Mouse (Mus musculus): ENCODE results near the gene Ccdc22. TPM values are rescaled to one million over a fixed set of nuclear protein-coding genes. Genes with fewer than 3 reads are reported as not detected.

Ccdc22 gene
- total and polyA plus RNA-seq, 3 experiments, result 23.9 to 32.4 (median 26.0) TPM

DNA sequence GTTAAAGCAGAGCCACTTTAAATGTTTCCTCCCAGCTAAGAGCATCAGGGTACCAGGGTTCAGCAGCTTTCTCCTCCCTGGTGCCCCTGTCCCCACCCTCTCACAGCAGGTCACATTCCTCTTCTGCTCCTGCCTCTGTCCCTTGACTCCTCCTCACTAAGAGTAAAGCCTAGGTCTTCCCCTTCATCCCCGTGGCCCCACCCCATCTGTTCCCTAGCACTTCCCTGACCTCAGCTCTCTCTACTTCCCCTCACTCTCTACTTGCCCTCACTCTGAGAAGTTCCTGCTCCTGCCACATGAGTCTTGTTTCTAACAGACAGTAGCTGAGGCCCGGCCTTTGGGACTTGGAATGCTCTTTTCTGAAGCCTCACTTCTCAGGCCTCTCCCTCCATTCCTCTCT lies 42.2 kb downstream of the Ccdc22 start:
- no peak for TF ChIP-seq MXI1 (IDR thresholded peaks at IDR 0.05; ENCODE audit: low read depth, low read length)
- TF ChIP-seq SMC3 (IDR thresholded peaks at IDR 0.05; ENCODE audit: low read depth, low read length), result no peak
- no peak for TF ChIP-seq ZKSCAN1 (IDR thresholded peaks at IDR 0.05; ENCODE audit: borderline replicate concordance, low read depth, low read length)
- TF ChIP-seq ZC3H11A (IDR thresholded peaks at IDR 0.05; ENCODE audit: low read depth, low read length), result no peak
- TF ChIP-seq MAZ (IDR thresholded peaks at IDR 0.05; ENCODE audit: low read depth, low read length), result no peak
- TF ChIP-seq ELF1 (IDR thresholded peaks at IDR 0.05; ENCODE audit: low read depth, low read length), result no peak
- no peak for TF ChIP-seq NELFE (IDR thresholded peaks at IDR 0.05; ENCODE audit: low read depth, low read length)
- no peak for TF ChIP-seq E2F4 (IDR thresholded peaks at IDR 0.05; ENCODE audit: insufficient replicate concordance, low read depth, low read length)
- no peak for TF ChIP-seq POLR2A (IDR thresholded peaks at IDR 0.05; ENCODE audit: low read depth, low read length)
- no peak for TF ChIP-seq USF1 (IDR thresholded peaks at IDR 0.05; ENCODE audit: low read depth, low read length)
- TF ChIP-seq EP300 (IDR thresholded peaks at IDR 0.05; ENCODE audit: low read length), result no peak
- Histone ChIP-seq H3K9me3 (replicated peaks; ENCODE audit: low read length) (no peaks in the 10 kb centered on the region), H3K4me2 (ENCODE audit: insufficient read depth, low read depth, poor library complexity, severe bottlenecking) (no peak overlapping the region), H3K36me3 (replicated peaks in 1 of 2; ENCODE audit: control insufficient read depth in 1 of 2, insufficient read depth in 1 of 2, low read length in 1 of 2) (no peaks in the 10 kb centered on the region), H3K4me1 (ENCODE audit: control insufficient read depth in 1 of 2, insufficient read depth in 2 of 2) (0 out of 4 replicates have a peak, but pooled peaks cover 0 to 3% of the 10 kb centered on the region in 2 experiments), H3K79me2 (replicated peaks; ENCODE audit: control insufficient read depth, extremely low read depth, insufficient read depth, poor library complexity, severe bottlenecking) (no peaks in the 10 kb centered on the region), H3K4me3 (replicated peaks in 1 of 3; ENCODE audit: low read depth in 2 of 3, low read length in 2 of 3, poor library complexity in 1 of 3) (no peak overlapping the region), H3K9ac (ENCODE audit: insufficient read depth, low read depth) (no peak overlapping the region), H3K27ac (ENCODE audit: insufficient read depth, low read depth) (no peak overlapping the region), H3K27me3 (replicated peaks) (no peaks in the 10 kb centered on the region)
- no peak for DNase-seq (ENCODE audit: extremely low read depth)
- dilution Hi-C loops (cut with MboI; ENCODE audit: extremely low pct_ligation_motif_present, extremely low pct_unique_long_range_greater_than_20kb, low sequenced_read_pairs) (no loop called here), in situ Hi-C loops (cut with MboI; ENCODE audit: low pct_ligation_motif_present, low pct_unique_long_range_greater_than_20kb, low sequenced_read_pairs) (no loop called here)

DNA sequence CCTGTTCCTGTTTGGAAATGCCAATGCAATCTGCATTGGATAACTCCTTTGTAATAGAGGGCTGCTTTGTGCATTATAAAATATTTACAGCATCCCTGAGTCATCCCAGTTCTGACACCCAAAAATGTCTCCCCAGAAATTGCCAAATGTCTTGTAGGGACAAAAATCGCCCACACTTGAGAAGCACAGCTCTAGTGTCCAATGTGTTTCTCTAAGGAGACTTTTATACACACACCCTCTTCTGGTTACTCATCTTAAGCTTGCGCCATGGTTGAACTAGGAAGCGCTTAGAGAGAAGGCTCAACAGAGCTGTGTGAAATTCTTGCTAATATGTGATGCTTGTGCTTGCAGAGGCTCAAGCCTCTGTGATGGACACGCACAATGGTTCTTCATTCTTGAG lies 51.8 kb downstream of the Ccdc22 start:
- Histone ChIP-seq H3K27me3 (replicated peaks) (no peaks in the 10 kb centered on the region), H3K9ac (ENCODE audit: insufficient read depth, low read depth) (no peak overlapping the region), H3K36me3 (replicated peaks in 1 of 2; ENCODE audit: control insufficient read depth in 1 of 2, insufficient read depth in 1 of 2, low read length in 1 of 2) (no peaks in the 10 kb centered on the region), H3K9me3 (replicated peaks; ENCODE audit: low read length) (no peaks in the 10 kb centered on the region), H3K4me3 (replicated peaks in 1 of 3; ENCODE audit: low read depth in 2 of 3, low read length in 2 of 3, poor library complexity in 1 of 3) (no peak overlapping the region), H3K4me2 (ENCODE audit: insufficient read depth, low read depth, poor library complexity, severe bottlenecking) (no peak overlapping the region), H3K27ac (ENCODE audit: insufficient read depth, low read depth) (no peak overlapping the region), H3K79me2 (replicated peaks; ENCODE audit: control insufficient read depth, extremely low read depth, insufficient read depth, poor library complexity, severe bottlenecking) (no peaks in the 10 kb centered on the region), H3K4me1 (ENCODE audit: control insufficient read depth in 1 of 2, insufficient read depth in 2 of 2) (no peaks in the 10 kb centered on the region)
- no peak for DNase-seq (ENCODE audit: extremely low read depth)
- dilution Hi-C loops (cut with MboI; ENCODE audit: extremely low pct_ligation_motif_present, extremely low pct_unique_long_range_greater_than_20kb, low sequenced_read_pairs), result no loop called here
- TF ChIP-seq POLR2AphosphoS2 (IDR thresholded peaks at IDR 0.05; ENCODE audit: low read depth, low read length) (no peak), MAFK (IDR thresholded peaks at IDR 0.05; ENCODE audit: insufficient replicate concordance, low read length) (no peak), NELFE (IDR thresholded peaks at IDR 0.05; ENCODE audit: low read depth, low read length) (no peak), ETS1 (conservative IDR thresholded peaks at IDR 0.05; ENCODE audit: low read depth, low read length) (no peak), SMC3 (IDR thresholded peaks at IDR 0.05; ENCODE audit: low read depth, low read length) (no peak), UBTF (IDR thresholded peaks at IDR 0.05; ENCODE audit: low read depth, low read length) (no peak), PAX5 (IDR thresholded peaks at IDR 0.05; ENCODE audit: low read length) (no peak), CHD1 (IDR thresholded peaks at IDR 0.05; ENCODE audit: low read depth, low read length) (no peak), JUN (IDR thresholded peaks at IDR 0.05; ENCODE audit: insufficient read depth, low read depth, low read length) (no peak), BHLHE40 (IDR thresholded peaks at IDR 0.05; ENCODE audit: low read depth, low read length) (no peak), NRF1 (IDR thresholded peaks at IDR 0.05; ENCODE audit: low read depth, low read length) (no peak), JUND (conservative IDR thresholded peaks at IDR 0.05; ENCODE audit: low read depth, low read length) (no peak), MXI1 (IDR thresholded peaks at IDR 0.05; ENCODE audit: low read depth, low read length) (no peak), USF1 (IDR thresholded peaks at IDR 0.05; ENCODE audit: low read depth, low read length) (no peak)
- in situ Hi-C loops (cut with MboI; ENCODE audit: low pct_ligation_motif_present, low pct_unique_long_range_greater_than_20kb, low sequenced_read_pairs), result no loop called here

Other genes starting within 250 kb of the Ccdc22 start
- gene Usp27x, start 229.7 kb downstream of the Ccdc22 start, total RNA-seq (2012; rRNA removed), result 0.42 and 0.81 TPM in 2 replicates
- 0.36 and 0.49 TPM in 2 replicates for gene Usp27x, start 229.7 kb downstream of the Ccdc22 start, total RNA-seq (2014; rRNA removed)
- gene Usp27x, start 229.7 kb downstream of the Ccdc22 start, polyA plus RNA-seq (2012; ENCODE audit: insufficient read length, low read depth), result 0.50 and 0.64 TPM in 2 replicates
- 0.38 and 0.55 TPM in 2 replicates for gene Foxp3, start 31.9 kb downstream of the Ccdc22 start, total RNA-seq (2012; rRNA removed)
- gene Foxp3, start 31.9 kb downstream of the Ccdc22 start, total RNA-seq (2014; rRNA removed), result not detected in 2 replicates
- gene Foxp3, start 31.9 kb downstream of the Ccdc22 start, polyA plus RNA-seq (2012; ENCODE audit: insufficient read length, low read depth), result 0.21 and 0.40 TPM in 2 replicates
- 0.29 and 0.51 TPM in 2 replicates for gene Ppp1r3f, start 31.2 kb downstream of the Ccdc22 start, total RNA-seq (2012; rRNA removed)
- gene Ppp1r3f, start 31.2 kb downstream of the Ccdc22 start, total RNA-seq (2014; rRNA removed), result 0.13 TPM in 1 of 2 replicates, not detected in the other
- 0.16 and 0.57 TPM in 2 replicates for gene Ppp1r3f, start 31.2 kb downstream of the Ccdc22 start, polyA plus RNA-seq (2012; ENCODE audit: insufficient read length, low read depth)
- 0.17 and 0.21 TPM in 2 replicates for gene Cacna1f, start 1.6 kb upstream of the Ccdc22 start, total RNA-seq (2012; rRNA removed)
- gene Cacna1f, start 1.6 kb upstream of the Ccdc22 start, total RNA-seq (2014; rRNA removed), result not detected in 2 replicates
- gene Cacna1f, start 1.6 kb upstream of the Ccdc22 start, polyA plus RNA-seq (2012; ENCODE audit: insufficient read length, low read depth), result 0.07 TPM in 1 of 2 replicates, not detected in the other
- gene Syp, start 33.0 kb upstream of the Ccdc22 start, total RNA-seq (2012; rRNA removed), result 0.80 and 1.2 TPM in 2 replicates
- 0.27 TPM in 2 replicates for gene Syp, start 33.0 kb upstream of the Ccdc22 start, total RNA-seq (2014; rRNA removed)
- gene Syp, start 33.0 kb upstream of the Ccdc22 start, polyA plus RNA-seq (2012; ENCODE audit: insufficient read length, low read depth), result 0.65 and 0.74 TPM in 2 replicates
- 3.9 and 4.5 TPM in 2 replicates for gene Prickle3, start 51.7 kb upstream of the Ccdc22 start, total RNA-seq (2012; rRNA removed)
- 2.2 and 2.3 TPM in 2 replicates for gene Prickle3, start 51.7 kb upstream of the Ccdc22 start, total RNA-seq (2014; rRNA removed)
- 12.5 and 13.7 TPM in 2 replicates for gene Prickle3, start 51.7 kb upstream of the Ccdc22 start, polyA plus RNA-seq (2012; ENCODE audit: insufficient read length, low read depth)
- gene Plp2, start 65.9 kb upstream of the Ccdc22 start, total RNA-seq (2012; rRNA removed), result 163 and 183 TPM in 2 replicates
- 144 and 173 TPM in 2 replicates for gene Plp2, start 65.9 kb upstream of the Ccdc22 start, total RNA-seq (2014; rRNA removed)
- gene Plp2, start 65.9 kb upstream of the Ccdc22 start, polyA plus RNA-seq (2012; ENCODE audit: insufficient read length, low read depth), result 207 and 247 TPM in 2 replicates
- gene Magix, start 75.7 kb upstream of the Ccdc22 start, total RNA-seq (2012; rRNA removed), result 0.13 TPM in 1 of 2 replicates, not detected in the other
- gene Magix, start 75.7 kb upstream of the Ccdc22 start, total RNA-seq (2014; rRNA removed), result not detected in 2 replicates
- not detected in 2 replicates for gene Magix, start 75.7 kb upstream of the Ccdc22 start, polyA plus RNA-seq (2012; ENCODE audit: insufficient read length, low read depth)
- 14.6 and 16.8 TPM in 2 replicates for gene Gpkow, start 91.6 kb upstream of the Ccdc22 start, total RNA-seq (2012; rRNA removed)
- 6.6 and 9.3 TPM in 2 replicates for gene Gpkow, start 91.6 kb upstream of the Ccdc22 start, total RNA-seq (2014; rRNA removed)
- 32.2 and 35.3 TPM in 2 replicates for gene Gpkow, start 91.6 kb upstream of the Ccdc22 start, polyA plus RNA-seq (2012; ENCODE audit: insufficient read length, low read depth)
- 13.9 and 21.4 TPM in 2 replicates for gene Wdr45, start 108.8 kb upstream of the Ccdc22 start, total RNA-seq (2012; rRNA removed)
- gene Wdr45, start 108.8 kb upstream of the Ccdc22 start, total RNA-seq (2014; rRNA removed), result 19.4 and 24.1 TPM in 2 replicates
- 18.0 and 21.7 TPM in 2 replicates for gene Wdr45, start 108.8 kb upstream of the Ccdc22 start, polyA plus RNA-seq (2012; ENCODE audit: insufficient read length, low read depth)
- gene Gm45208, start 116.7 kb upstream of the Ccdc22 start, total RNA-seq (2012; rRNA removed), result 0.47 TPM in 1 of 2 replicates, not detected in the other
- not detected in 2 replicates for gene Gm45208, start 116.7 kb upstream of the Ccdc22 start, total RNA-seq (2014; rRNA removed)
- gene Gm45208, start 116.7 kb upstream of the Ccdc22 start, polyA plus RNA-seq (2012; ENCODE audit: insufficient read length, low read depth), result 13.0 and 13.1 TPM in 2 replicates
- 41.8 and 49.1 TPM in 2 replicates for gene Praf2, start 122.9 kb upstream of the Ccdc22 start, total RNA-seq (2012; rRNA removed)
- 25.7 and 26.9 TPM in 2 replicates for gene Praf2, start 122.9 kb upstream of the Ccdc22 start, total RNA-seq (2014; rRNA removed)
- gene Praf2, start 122.9 kb upstream of the Ccdc22 start, polyA plus RNA-seq (2012; ENCODE audit: insufficient read length, low read depth), result 40.5 and 40.6 TPM in 2 replicates
- gene Ccdc120, start 145.4 kb upstream of the Ccdc22 start, total RNA-seq (2012; rRNA removed), result 3.6 and 6.9 TPM in 2 replicates
- 3.5 and 4.4 TPM in 2 replicates for gene Ccdc120, start 145.4 kb upstream of the Ccdc22 start, total RNA-seq (2014; rRNA removed)
- gene Ccdc120, start 145.4 kb upstream of the Ccdc22 start, polyA plus RNA-seq (2012; ENCODE audit: insufficient read length, low read depth), result 6.9 and 9.0 TPM in 2 replicates
- 12.9 and 15.9 TPM in 2 replicates for gene Tfe3, start 157.0 kb upstream of the Ccdc22 start, total RNA-seq (2012; rRNA removed)
- 6.7 and 8.3 TPM in 2 replicates for gene Tfe3, start 157.0 kb upstream of the Ccdc22 start, total RNA-seq (2014; rRNA removed)
- gene Tfe3, start 157.0 kb upstream of the Ccdc22 start, polyA plus RNA-seq (2012; ENCODE audit: insufficient read length, low read depth), result 26.0 TPM in 2 replicates
- gene Gripap1, start 184.2 kb upstream of the Ccdc22 start, total RNA-seq (2012; rRNA removed), result 25.5 and 27.1 TPM in 2 replicates
- gene Gripap1, start 184.2 kb upstream of the Ccdc22 start, total RNA-seq (2014; rRNA removed), result 15.7 and 19.9 TPM in 2 replicates
- gene Gripap1, start 184.2 kb upstream of the Ccdc22 start, polyA plus RNA-seq (2012; ENCODE audit: insufficient read length, low read depth), result 49.4 and 53.1 TPM in 2 replicates
- 0.38 and 0.51 TPM in 2 replicates for gene Kcnd1, start 216.8 kb upstream of the Ccdc22 start, total RNA-seq (2012; rRNA removed)
- 0.57 and 0.63 TPM in 2 replicates for gene Kcnd1, start 216.8 kb upstream of the Ccdc22 start, total RNA-seq (2014; rRNA removed)
- gene Kcnd1, start 216.8 kb upstream of the Ccdc22 start, polyA plus RNA-seq (2012; ENCODE audit: insufficient read length, low read depth), result 3.1 and 3.4 TPM in 2 replicates
- gene Otud5, start 235.8 kb upstream of the Ccdc22 start, total RNA-seq (2012; rRNA removed), result 46.6 and 67.8 TPM in 2 replicates
- gene Otud5, start 235.8 kb upstream of the Ccdc22 start, total RNA-seq (2014; rRNA removed), result 58.0 and 61.5 TPM in 2 replicates
- gene Otud5, start 235.8 kb upstream of the Ccdc22 start, polyA plus RNA-seq (2012; ENCODE audit: insufficient read length, low read depth), result 92.7 and 101 TPM in 2 replicates